Mouse (Mus musculus) embryonic facial prominence, embryonic 13.5 days (tissue): ENCODE data around the gene Cdcp1. TPM values are rescaled to one million over a fixed set of nuclear protein-coding genes. Genes with fewer than 3 reads are reported as not detected.
A peak's percentile ranks its signal among the peaks of the same experiment; 100 is the strongest.

Source experiments
- ATAC-seq: fragments of 200-750 bp; cut with Nextera tagmentation; 2 replicates; pipeline ENCODE4 v1.8.0; 2017; ENCODE audit warnings: low read depth; ENCODE audit not compliant: insufficient number of reproducible peaks, insufficient read depth, low FRiP score, low TSS enrichment
- H3K27ac ChIP-seq: fragments of 300-500 bp; sonication (generic); 2 replicates; pipeline ENCODE4 v1.5.1; 2015; ENCODE audit warnings: moderate library complexity, mild to moderate bottlenecking, inconsistent platforms
- H3K27me3 ChIP-seq: fragments of 300-500 bp; sonication (generic); 2 replicates; pipeline ENCODE4 v1.6.1; 2015; ENCODE audit warnings: mild to moderate bottlenecking, inconsistent platforms
- H3K36me3 ChIP-seq: fragments of 300-500 bp; sonication (generic); 2 replicates; pipeline ENCODE4 v1.6.1; 2015; ENCODE audit warnings: mild to moderate bottlenecking, inconsistent platforms
- H3K4me1 ChIP-seq: fragments of 300-500 bp; sonication (generic); 2 replicates; pipeline ENCODE4 v1.6.1; 2015; ENCODE audit warnings: inconsistent platforms
- H3K4me2 ChIP-seq: fragments of 300-500 bp; sonication (generic); 2 replicates; pipeline ENCODE4 v1.6.1; 2015; ENCODE audit warnings: moderate library complexity, mild to moderate bottlenecking, inconsistent platforms
- H3K4me3 ChIP-seq: fragments of 300-500 bp; sonication (generic); 2 replicates; pipeline ENCODE4 v1.5.1; 2015; ENCODE audit warnings: mild to moderate bottlenecking, inconsistent platforms
- H3K9ac ChIP-seq: fragments of 300-500 bp; sonication (generic); 2 replicates; pipeline ENCODE4 v1.6.1; 2015; ENCODE audit warnings: mild to moderate bottlenecking, inconsistent platforms
- H3K9me3 ChIP-seq: fragments of 300-500 bp; sonication (generic); 2 replicates; pipeline ENCODE4 v1.6.1; 2016; ENCODE audit warnings: inconsistent platforms
- WGBS: fragments of 180-500 bp; shearing (Covaris S2); methylation state at CpG from one replicate; pipeline ENCODE4 v1.1.7; 2015; ENCODE audit warnings: mixed read lengths; 5-methylcytosine and 5-hydroxymethylcytosine counted together
- polyA plus RNA-seq: library from polyadenylated mRNA; unstranded; fragments of >200 nt; fragmentation: Nextera tagmentation; extraction: Ambion mirVana; gene quantifications from 2 replicates; pipeline ENCODE4 v1.2.1, GENCODE M21; 2015

The Cdcp1 gene
- polyA plus RNA-seq, 1 experiment from 2014 or later = 8.3 TPM

GRCm38 (mm10) chr9:123148430-123148829 is 67.4 kb downstream of the Cdcp1 start:
- no peak overlapping the region for H3K4me3 ChIP-seq
- no peak overlapping the region for H3K9ac ChIP-seq
- no peaks in the 10 kb centered on the region for H3K4me1 ChIP-seq
- peaks cover 13% of the 10 kb centered on the region for H3K9me3 ChIP-seq
- no peaks in the 10 kb centered on the region for H3K27me3 ChIP-seq
- ATAC-seq = no peak
- 72% methylated on average over 5 of the region's 5 CpGs for WGBS
- no peak overlapping the region for H3K4me2 ChIP-seq
- H3K36me3 ChIP-seq = peaks cover 16% of the 10 kb centered on the region
- no peak overlapping the region for H3K27ac ChIP-seq

- Histone ChIP-seq H3K27me3 (no peaks in the 10 kb centered on the region), H3K4me2 (no peak overlapping the region), H3K36me3 (peaks cover 92% of the 10 kb centered on the region), H3K4me1 (no peaks in the 10 kb centered on the region), H3K27ac (0 out of 2 replicates have a peak overlapping the region, but pooled peaks have one; percentile 1), H3K9me3 (peaks cover 12% of the 10 kb centered on the region), H3K9ac (no peak overlapping the region), H3K4me3 (no peak overlapping the region)
- no peak for ATAC-seq
- 87% methylated on average over 4 of the region's 4 CpGs for WGBS
Measured at GRCm38 (mm10) chr9:123139887-123140614, 75.8 kb downstream of the Cdcp1 start.

GRCm38 (mm10) chr9:123138891-123139474 is 76.9 kb downstream of the Cdcp1 start:
- H3K9ac ChIP-seq = no peak overlapping the region
- no peak overlapping the region for H3K27ac ChIP-seq
- no peak for ATAC-seq
- no peak overlapping the region for H3K4me2 ChIP-seq
- peaks cover 97% of the 10 kb centered on the region for H3K36me3 ChIP-seq
- peaks cover 7% of the 10 kb centered on the region; the same call in 1 of the 2 replicates for H3K9me3 ChIP-seq
- no peaks in the 10 kb centered on the region for H3K4me1 ChIP-seq
- 69% methylated on average over 5 of the region's 5 CpGs for WGBS
- no peaks in the 10 kb centered on the region for H3K27me3 ChIP-seq
- no peak overlapping the region for H3K4me3 ChIP-seq

GRCm38 (mm10) chr9:123136953-123137682 is 78.7 kb downstream of the Cdcp1 start:
- no peak overlapping the region for H3K27ac ChIP-seq
- WGBS = 83% methylated on average over 7 of the region's 7 CpGs
- ATAC-seq = no peak

GRCm38 (mm10) chr9:123132994-123133393 is 82.8 kb downstream of the Cdcp1 start:
- WGBS = 96% methylated on average over 3 of the region's 3 CpGs
- no peak for ATAC-seq
- Histone ChIP-seq H3K4me3 (no peak overlapping the region), H3K27ac (no peak overlapping the region), H3K27me3 (no peaks in the 10 kb centered on the region), H3K9me3 (no peaks in the 10 kb centered on the region), H3K36me3 (peaks cover 98% of the 10 kb centered on the region), H3K9ac (no peak overlapping the region), H3K4me2 (no peak overlapping the region), H3K4me1 (no peaks in the 10 kb centered on the region)

More at GRCm38 (mm10) chr9:123136953-123137682, 78.7 kb downstream of the Cdcp1 start:
- Histone ChIP-seq H3K27me3 (no peaks in the 10 kb centered on the region), H3K36me3 (peaks cover 99% of the 10 kb centered on the region), H3K4me3 (no peak overlapping the region), H3K4me1 (no peaks in the 10 kb centered on the region), H3K4me2 (no peak overlapping the region), H3K9ac (no peak overlapping the region), H3K9me3 (no peaks in the 10 kb centered on the region)

- Histone ChIP-seq H3K4me1 (no peaks in the 10 kb centered on the region), H3K27me3 (no peaks in the 10 kb centered on the region), H3K36me3 (peaks cover 90% of the 10 kb centered on the region), H3K9ac (no peak overlapping the region), H3K27ac (no peak overlapping the region), H3K9me3 (no peaks in the 10 kb centered on the region), H3K4me3 (no peak overlapping the region), H3K4me2 (no peak overlapping the region)
- no peak for ATAC-seq
- WGBS = 95% methylated on average over 6 of the region's 6 CpGs
Measured at GRCm38 (mm10) chr9:123127663-123128062, 88.2 kb downstream of the Cdcp1 start.

GRCm38 (mm10) chr9:123124413-123124981 is 91.3 kb downstream of the Cdcp1 start:
- Histone ChIP-seq H3K27me3 (no peaks in the 10 kb centered on the region), H3K36me3 (peaks cover 89% of the 10 kb centered on the region), H3K9ac (no peak overlapping the region), H3K4me2 (no peak overlapping the region), H3K4me3 (no peak overlapping the region), H3K4me1 (no peaks in the 10 kb centered on the region), H3K9me3 (no peaks in the 10 kb centered on the region), H3K27ac (no peak overlapping the region)
- 94% methylated on average over 2 of the region's 2 CpGs for WGBS
- no peak for ATAC-seq

GRCm38 (mm10) chr9:123123571-123124412 is 92.0 kb downstream of the Cdcp1 start:
- Histone ChIP-seq H3K4me1 (no peaks in the 10 kb centered on the region), H3K27me3 (no peaks in the 10 kb centered on the region), H3K4me3 (no peak overlapping the region), H3K4me2 (no peak overlapping the region), H3K27ac (no peak overlapping the region), H3K9me3 (no peaks in the 10 kb centered on the region), H3K36me3 (peaks cover 89% of the 10 kb centered on the region), H3K9ac (no peak overlapping the region)
- 94% methylated on average over 6 of the region's 6 CpGs for WGBS
- ATAC-seq = no peak

- WGBS = 85% methylated on average over 3 of the region's 3 CpGs
- Histone ChIP-seq H3K9ac (no peak overlapping the region), H3K27ac (no peak overlapping the region), H3K36me3 (peaks cover 88% of the 10 kb centered on the region), H3K4me3 (no peak overlapping the region), H3K9me3 (no peaks in the 10 kb centered on the region), H3K4me1 (no peaks in the 10 kb centered on the region), H3K4me2 (no peak overlapping the region), H3K27me3 (no peaks in the 10 kb centered on the region)
- no peak for ATAC-seq
Measured at GRCm38 (mm10) chr9:123123017-123123416, 92.8 kb downstream of the Cdcp1 start.
